Mouse (Mus musculus) layer of hippocampus, adult 2 months (tissue): ENCODE measurements around the gene Slit1. TPM values are rescaled to one million over a fixed set of nuclear protein-coding genes. Genes with fewer than 3 reads are reported as not detected.

ENCODE experiments used
- DNase-seq, 2 experiments: peaks; one replicate each; pipeline ENCODE4 v3.0.0; 2022; ENCODE audit warnings: low spot score in 2 of 2
- H3K27ac ChIP-seq: fragments of 200-600 bp; 2 replicates; pipeline ENCODE4 v1.8.1; 2022
- H3K4me3 ChIP-seq: fragments of 200-600 bp; 2 replicates; pipeline ENCODE4 v1.8.1; 2022; ENCODE audit warnings: mild to moderate bottlenecking
- CTCF ChIP-seq: fragments of 200-600 bp; conservative IDR thresholded peaks from 2 replicates; pipeline ENCODE4 v1.8.1; 2022; ENCODE audit warnings: antibody characterized with exemption, mild to moderate bottlenecking, moderate library complexity
- long read RNA-seq, 2 experiments: library from polyadenylated mRNA; stranded (forward); transcript quantifications; one replicate each; pipeline ENCODE4 v2.0.0; 2021; ENCODE audit warnings: borderline mapping rate in 2 of 2
- total RNA-seq, 2 experiments: library from RNA; stranded (reverse); gene quantifications; 2 replicates each; pipeline ENCODE4 v1.2.3; 2021

Gene Slit1
- 100 to 1,000 TPM; 232 to 244 TPM for total RNA-seq
- long read RNA-seq, experiment 1, partial matches to known transcripts: 15 of 30 reads
- long read RNA-seq, experiment 1, other reads (novel, unspliced or antisense): 15 of 30 reads
- long read RNA-seq, experiment 2, partial matches to known transcripts: 22 of 34 reads
- long read RNA-seq, experiment 2, other reads (novel, unspliced or antisense): 12 of 34 reads

GRCm38 (mm10) chr19:41743396-41743795 lies at the start of gene Slit1:
Gene Slit1 (minus strand): TSS chr19:41743665.
- no peak for TF ChIP-seq CTCF
- H3K4me3 ChIP-seq: peak within 1 kb of the TSS; percentile 87
- peak within 1 kb of the TSS; percentile 96 for H3K27ac ChIP-seq
- peak; percentile 63 to 79 for DNase-seq

GRCm38 (mm10) chr19:41792934-41793486 lies 49.5 kb upstream of the Slit1 start:
- no peak for DNase-seq
- TF ChIP-seq CTCF: no peak
- H3K27ac ChIP-seq: no peak overlapping the region
- no peak overlapping the region for H3K4me3 ChIP-seq

DNA sequence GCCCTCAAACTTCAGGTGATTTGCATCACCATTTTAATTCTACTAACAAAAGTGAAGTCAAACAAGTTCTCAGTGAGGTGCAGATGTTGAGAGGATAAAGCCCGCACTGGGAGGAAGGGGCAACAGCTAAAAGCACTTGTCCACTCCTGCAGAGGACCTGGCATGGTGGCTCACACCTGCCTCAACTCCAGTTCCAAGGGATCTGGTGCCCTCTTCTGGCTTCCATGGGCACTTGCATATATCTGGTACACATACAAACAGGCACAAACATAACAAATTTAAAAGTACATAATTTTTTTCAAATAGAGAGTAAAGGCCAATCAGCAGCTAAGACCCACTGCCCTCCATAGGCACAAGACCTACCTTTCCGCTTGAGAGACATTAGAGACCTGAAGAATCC lies 47.9 kb upstream of the Slit1 start:
- Histone ChIP-seq H3K4me3 (no peak overlapping the region), H3K27ac (no peak overlapping the region)
- peak; percentile 57 for TF ChIP-seq CTCF
- DNase-seq: no peak

DNA sequence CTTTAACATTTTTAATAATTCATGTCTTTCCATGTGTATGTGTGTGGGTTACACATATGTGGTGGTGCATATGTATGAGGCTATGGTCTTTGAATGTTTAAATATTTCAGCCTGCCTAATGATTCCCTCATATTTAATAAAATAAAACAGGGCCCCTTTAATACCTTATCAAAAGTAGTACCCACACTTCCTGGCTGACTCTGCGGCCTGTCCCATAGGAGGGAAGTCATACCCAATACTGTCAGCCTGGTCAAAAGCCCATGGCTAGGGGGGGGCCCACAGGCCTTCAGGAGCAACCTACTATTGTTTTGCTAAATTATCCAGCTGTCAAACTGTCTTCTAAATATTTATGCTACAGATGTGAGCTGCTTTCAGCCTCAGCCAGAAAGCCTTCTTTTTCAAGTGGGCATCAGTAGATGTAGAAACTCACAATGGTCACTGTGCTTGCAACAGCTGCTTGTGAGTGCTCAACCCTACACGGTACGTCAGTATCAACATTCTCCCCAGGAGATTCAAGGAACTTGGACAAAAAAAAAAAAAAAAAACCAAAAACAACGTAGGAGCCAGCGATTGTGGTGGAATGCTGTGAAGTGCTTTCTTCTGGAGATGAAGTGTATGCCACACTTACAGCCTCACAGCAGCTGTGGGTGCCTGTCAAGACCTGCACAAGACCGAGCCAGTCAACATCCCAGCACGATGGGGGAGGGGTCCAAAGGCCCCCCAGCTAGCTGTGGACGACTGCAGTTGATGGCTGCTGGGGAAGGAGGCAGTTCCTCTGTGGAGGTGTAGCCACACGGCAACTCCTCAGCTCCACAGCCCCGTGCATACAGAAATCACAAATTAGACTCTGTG lies 45.9 kb upstream of the Slit1 start:
- no peak overlapping the region for H3K27ac ChIP-seq
- DNase-seq: no peak
- H3K4me3 ChIP-seq: no peak overlapping the region
- TF ChIP-seq CTCF: no peak

- DNase-seq: no peak
- TF ChIP-seq CTCF: no peak
- Histone ChIP-seq H3K27ac (no peak overlapping the region), H3K4me3 (no peak overlapping the region)
Measured at GRCm38 (mm10) chr19:41786896-41787295, 43.4 kb upstream of the Slit1 start.

DNA sequence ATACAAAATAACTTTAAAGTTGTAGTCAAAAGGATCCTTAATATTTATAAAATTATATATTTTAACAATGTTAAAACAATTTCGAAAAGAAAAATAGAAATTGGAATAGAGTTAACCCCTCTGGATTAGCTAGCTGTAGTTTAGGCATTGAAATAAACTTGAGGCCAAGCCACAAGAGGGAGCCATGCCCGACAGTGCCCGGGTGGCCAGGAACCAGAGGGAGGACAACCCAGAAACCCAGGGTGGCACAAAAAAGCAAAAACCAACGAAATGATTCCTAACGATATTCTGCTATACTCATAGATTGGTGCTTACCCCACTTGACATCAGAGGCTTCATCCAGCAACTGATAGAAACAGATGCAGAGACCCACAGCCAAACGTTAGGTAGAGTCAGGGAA lies 34.0 kb upstream of the Slit1 start:
- TF ChIP-seq CTCF: peak; percentile 74
- no peak for DNase-seq
- H3K27ac ChIP-seq: no peak overlapping the region
- no peak overlapping the region for H3K4me3 ChIP-seq

DNA sequence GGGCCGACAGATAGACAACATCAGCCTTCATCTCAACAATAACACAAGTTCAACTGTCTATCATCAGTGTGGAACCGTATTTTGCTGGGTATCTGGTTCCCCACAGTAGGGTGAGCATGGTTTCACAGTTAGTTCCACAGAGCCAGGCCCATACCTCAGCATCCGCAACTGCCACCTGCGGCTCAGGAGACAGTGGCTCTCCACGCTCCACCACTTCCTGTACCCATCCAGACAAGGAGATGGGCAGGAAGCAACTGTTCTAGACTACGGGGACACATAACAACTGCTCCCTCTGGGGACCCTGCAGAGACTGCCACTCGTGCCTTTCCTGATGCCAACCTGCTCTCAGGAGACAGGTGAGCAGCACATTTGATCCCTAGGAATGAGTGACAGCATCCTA lies 25.2 kb upstream of the Slit1 start:
- DNase-seq: no peak
- no peak for TF ChIP-seq CTCF
- H3K4me3 ChIP-seq: no peak overlapping the region
- no peak overlapping the region for H3K27ac ChIP-seq

DNA sequence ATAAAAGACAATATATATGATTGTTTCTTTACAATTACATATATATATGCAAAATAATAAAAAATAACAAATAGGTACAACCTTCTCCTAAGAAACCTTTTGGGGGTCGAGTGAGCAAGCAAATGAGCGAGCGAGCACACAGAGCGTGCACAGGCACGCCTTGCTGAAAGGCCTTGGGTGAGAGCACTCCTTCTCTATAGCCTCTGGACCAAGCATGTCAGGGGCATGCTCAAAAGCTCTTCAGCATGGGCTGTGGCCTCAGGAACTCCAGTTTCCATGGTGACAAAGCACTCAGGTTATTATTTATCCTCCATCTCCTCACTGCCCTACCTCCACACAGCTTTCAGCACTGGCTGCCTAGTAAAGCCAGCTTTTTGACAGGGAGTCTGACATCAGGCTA lies 23.2 kb upstream of the Slit1 start:
- no peak for DNase-seq
- TF ChIP-seq CTCF: no peak
- Histone ChIP-seq H3K27ac (no peak overlapping the region), H3K4me3 (no peak overlapping the region)

DNA sequence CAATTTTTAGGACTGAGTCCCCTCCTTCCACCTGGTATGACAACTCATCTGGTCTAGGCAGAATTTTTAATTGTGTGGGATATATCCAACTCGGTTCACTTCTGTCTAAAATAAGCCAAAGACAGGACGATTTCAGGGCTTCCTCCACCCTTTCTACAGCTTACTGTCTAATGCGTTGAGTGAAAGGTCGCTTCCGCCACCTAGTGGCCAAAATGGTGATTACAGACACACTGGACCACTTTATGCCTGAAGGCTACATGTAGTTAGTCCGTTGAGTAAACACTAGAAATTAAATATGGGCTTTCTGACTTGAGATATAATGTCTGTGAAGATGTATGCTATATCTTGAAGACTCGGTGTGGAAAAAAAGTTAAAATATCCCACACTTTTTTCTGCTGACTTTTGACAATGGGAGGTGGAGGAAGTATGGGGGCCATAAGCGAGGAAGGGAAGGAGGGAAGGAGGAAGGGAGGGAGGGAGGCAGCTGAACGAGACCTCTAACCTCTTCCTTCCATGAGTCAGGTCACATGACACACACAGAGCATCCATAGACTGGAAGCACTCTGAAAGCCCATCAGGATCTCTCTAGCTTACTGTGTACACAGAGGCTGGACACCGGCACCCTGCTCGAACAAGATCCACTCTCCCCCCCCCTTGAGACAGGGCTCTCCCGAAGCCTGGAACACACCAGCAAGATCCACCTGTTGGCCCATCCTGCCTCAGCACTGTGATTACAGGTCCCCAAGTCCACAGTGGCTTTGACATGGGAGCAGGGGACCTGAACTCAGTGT lies 20.6 kb upstream of the Slit1 start:
- Histone ChIP-seq H3K4me3 (no peak overlapping the region), H3K27ac (no peak overlapping the region)
- peak; percentile 95 for TF ChIP-seq CTCF
- peak; percentile 85 to 96 for DNase-seq

- DNase-seq: no peak
- Histone ChIP-seq H3K4me3 (no peak overlapping the region), H3K27ac (no peak overlapping the region)
- peak; percentile 73 for TF ChIP-seq CTCF
Measured at GRCm38 (mm10) chr19:41761529-41761928, 18.1 kb upstream of the Slit1 start.

DNA sequence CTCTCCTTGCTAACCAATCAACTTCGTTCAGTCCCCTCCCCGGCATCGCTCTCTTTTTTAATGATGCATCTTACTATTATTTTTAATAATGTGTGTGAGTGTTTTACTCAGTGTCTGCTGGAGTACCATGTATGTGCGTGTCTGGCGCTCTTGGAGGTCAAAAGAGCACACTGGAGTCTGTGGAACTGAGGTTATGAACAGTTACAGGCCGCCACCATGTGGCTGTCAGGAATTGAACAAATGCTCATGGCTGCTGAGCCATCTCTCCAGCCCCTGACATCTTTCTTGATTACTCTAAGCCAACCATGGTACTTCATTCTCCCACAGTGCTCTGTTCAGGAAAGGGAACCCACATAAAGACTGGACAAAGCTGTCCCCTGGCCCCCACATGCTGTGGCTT lies 16.3 kb upstream of the Slit1 start:
- no peak overlapping the region for H3K4me3 ChIP-seq
- peak; percentile 73 for TF ChIP-seq CTCF
- DNase-seq: no peak
- peak overlapping the region; percentile 39; the same call in 1 of the 2 replicates for H3K27ac ChIP-seq

DNA sequence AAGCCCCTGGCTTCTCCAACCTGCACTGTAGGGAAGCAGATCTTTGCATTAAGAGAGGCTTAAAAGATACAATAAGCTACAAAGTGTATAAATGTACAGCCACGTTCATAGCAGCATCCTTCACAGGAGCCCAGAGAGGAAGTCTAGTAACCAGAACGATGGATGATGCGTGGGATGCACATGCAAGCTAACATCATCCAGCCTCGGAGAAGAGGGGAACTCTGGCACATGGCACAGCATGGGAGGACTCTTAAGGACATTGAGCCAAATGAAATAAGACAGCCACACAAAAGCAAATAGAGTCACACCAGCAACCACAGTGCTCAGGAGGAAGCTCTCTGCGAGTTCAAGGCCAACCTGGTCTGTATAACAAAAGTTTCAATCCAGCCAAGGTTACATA lies 15.8 kb upstream of the Slit1 start:
- no peak for TF ChIP-seq CTCF
- Histone ChIP-seq H3K27ac (peak overlapping the region; percentile 39; the same call in 1 of the 2 replicates), H3K4me3 (no peak overlapping the region)
- DNase-seq: no peak

GRCm38 (mm10) chr19:41754760-41755159 lies 11.3 kb upstream of the Slit1 start:
- TF ChIP-seq CTCF: no peak
- Histone ChIP-seq H3K27ac (no peak overlapping the region), H3K4me3 (no peak overlapping the region)
- DNase-seq: no peak
